Mouse (Mus musculus) ES-CJ7 (cell line): Measurements from ENCODE around the gene Cyp2t4.

Source experiments
- DNase-seq: peaks from one replicate; pipeline ENCODE4 v3.0.0; 2011; ENCODE audit warnings: low read depth, low spot score

Cyp2t4 gene

GRCm38 (mm10) chr7:27153205-27153764 lies at the start of gene Cyp2t4:
TSS of gene Cyp2t4 (plus strand) at chr7:27153714.
- DNase-seq = no peak

GRCm38 (mm10) chr7:27104882-27105281 lies 48.6 kb upstream of the Cyp2t4 start:
- DNase-seq = no peak

GRCm38 (mm10) chr7:27110327-27110726 lies 43.2 kb upstream of the Cyp2t4 start:
- no peak for DNase-seq

GRCm38 (mm10) chr7:27111038-27111437 lies 42.5 kb upstream of the Cyp2t4 start:
- DNase-seq = no peak

- no peak for DNase-seq
Observed at GRCm38 (mm10) chr7:27111987-27112386, 41.5 kb upstream of the Cyp2t4 start.

- DNase-seq = peak; percentile 32
Observed at GRCm38 (mm10) chr7:27118033-27118511, 35.4 kb upstream of the Cyp2t4 start.

GRCm38 (mm10) chr7:27119676-27120075 lies 33.8 kb upstream of the Cyp2t4 start, which contains the start of gene Cyp2f2:
TSS of gene Cyp2f2 (plus strand) at chr7:27119909.
- no peak for DNase-seq

GRCm38 (mm10) chr7:27124305-27124832 lies 29.1 kb upstream of the Cyp2t4 start:
- DNase-seq = no peak

GRCm38 (mm10) chr7:27124969-27125368 lies 28.5 kb upstream of the Cyp2t4 start:
- DNase-seq = no peak

- peak; percentile 68 for DNase-seq
Observed at GRCm38 (mm10) chr7:27128162-27128561, 25.4 kb upstream of the Cyp2t4 start.

- DNase-seq = no peak
Observed at GRCm38 (mm10) chr7:27128946-27129345, 24.6 kb upstream of the Cyp2t4 start.

- DNase-seq = no peak
Observed at GRCm38 (mm10) chr7:27129811-27130210, 23.7 kb upstream of the Cyp2t4 start.

- DNase-seq = peak; percentile 55
Observed at GRCm38 (mm10) chr7:27130521-27131370, 22.8 kb upstream of the Cyp2t4 start.

GRCm38 (mm10) chr7:27131387-27131786 lies 22.1 kb upstream of the Cyp2t4 start:
- DNase-seq = peak; percentile 35

- peak; percentile 83 for DNase-seq
Observed at GRCm38 (mm10) chr7:27132588-27132987, 20.9 kb upstream of the Cyp2t4 start.

- DNase-seq = no peak
Observed at GRCm38 (mm10) chr7:27133156-27133555, 20.4 kb upstream of the Cyp2t4 start.

- no peak for DNase-seq
Observed at GRCm38 (mm10) chr7:27133757-27134156, 19.8 kb upstream of the Cyp2t4 start.

GRCm38 (mm10) chr7:27136410-27136996 lies 17.0 kb upstream of the Cyp2t4 start:
- DNase-seq = no peak

- no peak for DNase-seq
Observed at GRCm38 (mm10) chr7:27156005-27156404, 2.5 kb downstream of the Cyp2t4 start.

GRCm38 (mm10) chr7:27158171-27158570 lies 4.7 kb downstream of the Cyp2t4 start:
- DNase-seq = no peak

- DNase-seq = no peak
Observed at GRCm38 (mm10) chr7:27159256-27159655, 5.7 kb downstream of the Cyp2t4 start.

GRCm38 (mm10) chr7:27159882-27160281 lies 6.4 kb downstream of the Cyp2t4 start:
- DNase-seq = peak; percentile 98
